28 mouse cellular contexts compared by ENCODE assay signal in the genomic region with DNA sequence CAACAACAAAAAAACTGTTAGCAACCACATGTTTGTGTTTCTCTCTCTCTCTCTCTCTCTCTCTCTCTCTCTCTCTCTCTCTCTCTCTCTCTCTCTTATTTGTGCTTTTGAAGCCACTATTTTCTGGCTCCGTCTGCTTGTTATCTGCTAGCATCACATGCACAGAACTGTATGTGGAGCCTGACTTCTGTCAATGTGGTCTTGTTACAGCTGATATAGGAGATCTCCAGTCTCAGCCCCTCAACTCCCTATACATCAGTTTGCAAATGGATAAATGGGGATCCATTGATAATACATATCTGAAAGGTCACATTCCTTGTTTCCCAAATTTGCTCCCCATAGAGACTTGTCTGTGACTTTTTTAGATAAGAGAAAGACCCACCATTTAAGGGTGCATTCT.
DNase-seq lines count a peak whose midpoint lies in the region; ATAC-seq and TF ChIP-seq lines count a peak whose summit lies in the region.
"Had no signal": no experiment of that assay in that cellular context is flagged by ENCODE, and none has a peak within 500 bp of the region (broad histone marks: within the 10 kb centered on the region; RNA-seq: fewer than 3 reads in every experiment).

No protein-coding gene starts in this region.

- H3K4me2 ChIP-seq in stomach, embryonic 15.5 days: no peak overlapping the region
- no peak overlapping the region for H3K4me2 ChIP-seq in stomach, postnatal 0 days (replicated peaks; ENCODE audit: low read depth)
- peak overlapping the region; percentile 34 for H3K4me2 ChIP-seq in liver, embryonic 15.5 days
- H3K4me2 ChIP-seq: forebrain, embryonic 12.5 days; hindbrain, embryonic 15.5 days; kidney, embryonic 15.5 days; limb, embryonic 12.5 days; neural tube, embryonic 15.5 days had no signal

- TF ChIP-seq POLR2A in thymus, adult 2 months (IDR thresholded peaks at IDR 0.05; ENCODE audit: control insufficient read depth, extremely low read depth, insufficient read depth, low read length, poor library complexity): no peak

- H3K9me3 ChIP-seq in stomach, embryonic 15.5 days: no peaks in the 10 kb centered on the region
- H3K9me3 ChIP-seq in stomach, postnatal 0 days (ENCODE audit: control insufficient read depth, low read length): no peaks in the 10 kb centered on the region
- no peaks in the 10 kb centered on the region for H3K9me3 ChIP-seq in liver, embryonic 15.5 days (replicated peaks)
- H3K9me3 ChIP-seq: forebrain, embryonic 12.5 days; hindbrain, embryonic 15.5 days; kidney, embryonic 15.5 days; limb, embryonic 12.5 days; neural tube, embryonic 15.5 days had no signal

- no peak for TF ChIP-seq EP300 in stomach, postnatal 0 days (optimal IDR thresholded peaks at IDR 0.05)

- DNase-seq in stomach, postnatal 0 days (ENCODE audit: low spot score): no peak
- peak; percentile 35 for DNase-seq in liver
- no peak for DNase-seq in thymus, adult 2 months
- DNase-seq in cerebellum, adult 11 months: no peak
- no peak for DNase-seq in Muller cell, postnatal 12 days (ENCODE audit: inconsistent ontology term)
- DNase-seq: adrenal gland, postnatal 10 days; cerebellum, adult 18-20 months; cerebellum, postnatal 10 days; forebrain, postnatal 0 days; kidney, adult 18-20 months; kidney, postnatal 25 days; lung, adult 18-20 months; lung, postnatal 4 days; midbrain, embryonic 14.5 days; right cerebral cortex, adult 18-20 months; thymus, postnatal 14 days had no signal

- no peaks in the 10 kb centered on the region for H3K36me3 ChIP-seq in stomach, embryonic 15.5 days
- no peaks in the 10 kb centered on the region for H3K36me3 ChIP-seq in stomach, postnatal 0 days (ENCODE audit: control insufficient read depth, insufficient read depth, low read length)
- H3K36me3 ChIP-seq in liver, embryonic 15.5 days (replicated peaks): no peaks in the 10 kb centered on the region
- H3K36me3 ChIP-seq in thymus, adult 2 months (ENCODE audit: control insufficient read depth, insufficient read depth, low read length): no peaks in the 10 kb centered on the region
- H3K36me3 ChIP-seq: forebrain, embryonic 12.5 days; hindbrain, embryonic 15.5 days; kidney, embryonic 15.5 days; limb, embryonic 12.5 days; neural tube, embryonic 15.5 days had no signal

- no peaks in the 10 kb centered on the region for H3K4me1 ChIP-seq in stomach, embryonic 15.5 days
- no peaks in the 10 kb centered on the region for H3K4me1 ChIP-seq in stomach, postnatal 0 days (replicated peaks; ENCODE audit: control insufficient read depth, insufficient read depth)
- H3K4me1 ChIP-seq in liver, embryonic 15.5 days (replicated peaks): peaks cover 70% of the 10 kb centered on the region
- H3K4me1 ChIP-seq in thymus, adult 2 months (replicated peaks; ENCODE audit: control insufficient read depth, insufficient read depth, low read length): no peaks in the 10 kb centered on the region
- H3K4me1 ChIP-seq: hindbrain, embryonic 15.5 days; limb, embryonic 12.5 days; neural tube, embryonic 15.5 days had no signal

- H3K27me3 ChIP-seq in stomach, embryonic 15.5 days (replicated peaks): no peaks in the 10 kb centered on the region
- H3K27me3 ChIP-seq in stomach, postnatal 0 days (ENCODE audit: control insufficient read depth, insufficient read depth, low read length): no peaks in the 10 kb centered on the region
- H3K27me3 ChIP-seq in liver, embryonic 15.5 days: no peaks in the 10 kb centered on the region
- H3K27me3 ChIP-seq in thymus, adult 2 months (ENCODE audit: control insufficient read depth, insufficient read depth, low read length): no peaks in the 10 kb centered on the region
- H3K27me3 ChIP-seq: forebrain, embryonic 12.5 days; hindbrain, embryonic 15.5 days; kidney, embryonic 15.5 days; limb, embryonic 12.5 days; neural tube, embryonic 15.5 days had no signal

- H3K9ac ChIP-seq in stomach, embryonic 15.5 days: no peak overlapping the region
- no peak overlapping the region for H3K9ac ChIP-seq in stomach, postnatal 0 days (ENCODE audit: low read length)
- H3K9ac ChIP-seq in liver, embryonic 15.5 days: no peak overlapping the region
- H3K9ac ChIP-seq: forebrain, embryonic 12.5 days; forebrain, postnatal 0 days; hindbrain, embryonic 15.5 days; kidney, embryonic 15.5 days; limb, embryonic 12.5 days; neural tube, embryonic 15.5 days had no signal

- WGBS in stomach, embryonic 15.5 days: 76% methylated on average over 1 of the region's 1 CpGs
- WGBS in stomach, postnatal 0 days: 79% methylated on average over 1 of the region's 1 CpGs
- 11% methylated on average over 1 of the region's 1 CpGs for WGBS in liver, embryonic 15.5 days (ENCODE audit: insufficient replicate concordance)
- whole genome bisulfite sequencing in thymus, adult 2 months: 90% methylated on average over 1 of the region's 1 CpGs

- ATAC-seq in stomach, embryonic 15.5 days (ENCODE audit: insufficient read depth, low FRiP score, low read depth): peak; percentile 76; the same call in 1 of the 2 replicates
- ATAC-seq in stomach, postnatal 0 days (ENCODE audit: low FRiP score, low TSS enrichment): no peak
- ATAC-seq in liver, embryonic 15.5 days (ENCODE audit: insufficient read depth): peak; percentile 76
- ATAC-seq: CD4-positive, CD25-positive, alpha-beta regulatory T cell, adult 4 months; forebrain, postnatal 0 days; inflammation-experienced regulatory T-cells, adult 6 months; lung, postnatal 0 days had no signal

- no peak overlapping the region for H3K4me3 ChIP-seq in stomach, embryonic 15.5 days (replicated peaks)
- no peak overlapping the region for H3K4me3 ChIP-seq in stomach, postnatal 0 days (ENCODE audit: low read depth, low read length)
- no peak overlapping the region for H3K4me3 ChIP-seq in liver, embryonic 15.5 days (replicated peaks)
- no peak overlapping the region for H3K4me3 ChIP-seq in thymus, adult 2 months (ENCODE audit: control insufficient read depth, insufficient read depth, low read length)
- H3K4me3 ChIP-seq: erythroblast, embryonic 14.5 days; forebrain, embryonic 12.5 days; hindbrain, embryonic 15.5 days; kidney, embryonic 15.5 days; left cerebral cortex, adult 2 months; limb, embryonic 12.5 days; neural tube, embryonic 15.5 days had no signal

- TF ChIP-seq CTCF in stomach, postnatal 0 days (IDR thresholded peaks at IDR 0.05; ENCODE audit: low read depth): no peak
- no peak for TF ChIP-seq CTCF in thymus, adult 2 months (IDR thresholded peaks at IDR 0.05; ENCODE audit: borderline replicate concordance, control insufficient read depth, extremely low read depth, insufficient read depth, low read length, poor library complexity)

- H3K27ac ChIP-seq in stomach, embryonic 15.5 days: no peak overlapping the region
- no peak overlapping the region for H3K27ac ChIP-seq in stomach, postnatal 0 days (replicated peaks)
- peak overlapping the region; percentile 63 for H3K27ac ChIP-seq in liver, embryonic 15.5 days (replicated peaks)
- H3K27ac ChIP-seq in thymus, adult 2 months (ENCODE audit: control insufficient read depth, insufficient read depth, low read length): no peak overlapping the region
- H3K27ac ChIP-seq: forebrain, embryonic 12.5 days; hindbrain, embryonic 15.5 days; kidney, embryonic 15.5 days; left cerebral cortex, adult 2 months; limb, embryonic 12.5 days; neural tube, embryonic 15.5 days had no signal
